Mouse (Mus musculus) cerebellum, adult 11-12 months (tissue): ENCODE data around the gene Prx.
"Not testable (repeated sequence)": the region's sequence is repeated elsewhere in the genome, so short reads cannot be mapped to it uniquely, and the experiment has no call there.

Experiments used
- DNase-seq: peaks from one replicate; pipeline ENCODE4 v3.0.0; 2022

The Prx gene

DNA sequence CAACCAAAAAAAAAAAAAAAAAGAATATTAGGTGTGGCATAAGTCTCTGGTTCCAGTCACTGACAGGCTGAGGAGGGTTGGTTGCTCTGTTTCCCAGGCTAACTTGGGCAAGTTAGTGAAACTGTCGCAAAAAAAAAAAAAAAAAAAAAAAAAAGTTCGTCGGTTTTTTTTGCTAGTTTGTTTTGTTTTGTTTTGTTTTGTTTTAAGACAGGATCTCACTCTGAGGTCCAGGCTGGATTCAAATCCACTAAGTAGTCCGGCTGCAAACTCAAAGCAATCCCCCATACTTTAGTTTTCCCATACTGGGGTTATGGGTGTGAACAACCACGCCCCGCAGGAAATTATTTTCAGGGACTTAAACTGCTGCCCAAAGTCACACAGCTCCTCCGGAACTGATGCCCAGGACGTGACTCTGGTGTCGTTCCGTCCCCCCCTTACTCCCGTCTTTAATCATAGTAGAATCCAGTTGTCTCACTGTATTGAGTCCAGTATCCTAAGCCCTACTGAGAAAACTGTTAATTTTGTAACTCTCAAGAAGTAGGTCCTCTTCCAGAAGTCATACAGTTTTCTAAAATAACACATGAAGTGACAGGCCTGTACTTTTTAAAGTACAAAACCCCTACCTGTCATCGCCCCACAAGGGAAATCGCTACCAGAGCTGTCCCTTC is 12.9 kb upstream of the Prx start:
- DNase-seq, result peak; percentile 64

DNA sequence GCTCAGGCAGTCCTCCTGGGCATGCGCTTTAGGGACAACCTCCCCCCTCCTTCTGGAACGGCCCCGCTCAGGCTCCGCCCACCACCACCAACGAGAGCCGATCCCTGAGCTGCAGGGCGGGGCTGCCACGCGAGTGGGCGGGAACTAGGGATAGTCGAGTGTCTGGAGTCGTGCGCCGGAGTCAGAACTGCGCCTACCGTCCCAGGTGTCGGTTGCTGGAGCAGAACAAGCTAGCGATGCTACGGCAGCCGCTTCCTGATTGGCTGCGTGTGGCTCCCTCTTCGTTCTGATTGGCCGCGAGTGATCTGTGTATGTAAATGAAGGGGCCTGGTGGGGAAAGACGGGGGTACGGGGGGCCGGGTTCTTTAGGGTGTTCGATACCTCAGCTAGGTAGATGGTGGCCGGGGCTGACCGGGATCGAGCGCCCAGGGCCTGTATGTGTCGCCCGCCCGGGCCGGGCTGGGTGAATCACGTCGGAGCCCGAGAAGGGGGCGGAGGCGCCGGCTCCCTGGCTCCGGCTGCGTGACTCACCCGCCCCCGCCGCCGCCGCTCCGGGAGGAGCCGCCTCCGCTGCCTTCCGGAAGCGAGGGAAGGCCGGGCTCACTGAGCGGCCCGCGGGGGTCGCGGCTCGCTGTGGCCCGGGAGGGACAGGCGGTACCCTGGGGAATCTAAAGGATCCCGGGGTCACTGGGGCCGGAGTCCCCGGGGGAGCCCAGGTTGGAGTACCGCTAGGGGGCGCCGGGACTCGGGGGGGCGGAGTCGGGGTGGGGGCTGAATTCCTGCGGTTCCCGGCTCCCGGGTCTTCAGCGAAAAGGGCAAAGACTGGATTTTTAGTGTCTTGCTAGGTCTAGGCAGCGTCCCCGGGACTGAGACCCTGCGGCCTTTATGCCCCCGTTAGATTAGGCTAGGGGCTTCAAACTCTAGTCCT is 12.1 kb upstream of the Prx start, which contains the start of gene Sertad1:
TSS of gene Sertad1 (plus strand) at position 141 of the 928 bp plus-strand sequence.
- peak; percentile 100 for DNase-seq

DNA sequence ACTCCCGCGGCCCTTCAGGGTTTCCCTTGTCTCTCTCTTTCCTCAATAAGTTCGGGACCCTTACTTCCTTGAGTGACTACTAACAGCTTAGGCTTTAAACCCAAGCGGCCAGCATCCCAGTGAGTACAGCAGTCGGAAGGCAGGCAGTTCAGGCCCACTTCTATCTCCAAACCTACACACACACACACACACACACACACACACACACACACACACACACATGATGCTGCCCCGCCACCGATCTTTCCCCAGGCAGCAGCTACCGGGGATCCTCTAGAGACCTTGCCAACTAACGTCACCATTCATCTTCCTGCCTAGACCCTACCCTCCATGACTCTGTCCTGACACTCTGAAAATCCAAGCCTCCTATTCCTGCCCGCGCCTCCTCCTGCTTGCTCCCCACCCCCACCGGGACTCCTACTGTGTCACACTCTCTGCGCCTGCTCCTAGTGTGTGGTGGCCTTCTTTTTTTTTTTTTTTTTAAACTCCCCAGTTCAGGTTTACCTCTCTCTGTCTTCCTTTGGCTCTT is 11.3 kb upstream of the Prx start:
- peak; percentile 78 for DNase-seq

DNA sequence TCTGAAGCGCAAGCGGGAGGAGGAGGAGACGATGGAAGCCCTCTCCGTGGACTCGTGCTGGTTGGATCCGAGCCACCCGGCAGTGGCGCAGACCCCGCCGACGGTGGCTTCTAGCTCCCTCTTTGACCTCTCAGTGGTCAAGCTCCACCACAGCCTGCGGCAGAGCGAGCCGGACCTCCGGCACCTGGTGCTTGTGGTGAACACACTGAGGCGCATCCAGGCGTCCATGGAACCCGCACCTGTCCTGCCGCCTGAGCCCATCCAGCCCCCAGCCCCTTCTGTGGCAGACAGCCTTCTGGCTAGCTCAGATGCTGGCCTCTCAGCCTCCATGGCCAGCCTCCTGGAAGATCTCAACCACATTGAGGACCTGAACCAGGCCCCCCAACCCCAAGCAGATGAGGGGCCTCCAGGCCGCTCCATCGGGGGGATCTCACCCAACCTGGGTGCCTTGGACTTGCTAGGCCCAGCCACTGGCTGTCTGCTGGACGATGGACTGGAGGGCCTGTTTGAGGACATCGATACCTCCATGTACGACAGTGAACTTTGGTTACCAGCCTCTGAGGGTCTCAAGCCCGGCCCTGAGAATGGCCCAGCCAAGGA is 9.8 kb upstream of the Prx start:
- DNase-seq, result peak; percentile 72

DNA sequence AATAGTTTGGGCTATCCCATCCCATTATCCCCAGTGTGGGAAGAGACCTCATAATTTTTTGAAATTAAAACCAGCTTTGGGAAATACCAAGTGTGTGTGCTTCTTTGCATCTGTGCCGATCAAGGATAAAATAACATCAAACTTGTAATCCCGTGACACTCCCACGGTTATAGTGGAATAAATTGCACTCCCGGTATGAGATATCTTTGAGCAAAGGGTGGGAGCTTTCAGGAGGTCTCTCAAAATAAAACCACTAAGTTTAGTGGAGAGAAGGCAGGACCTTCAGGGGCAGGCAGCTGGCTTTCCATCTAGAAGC is 8.9 kb upstream of the Prx start:
- DNase-seq, result no peak

DNA sequence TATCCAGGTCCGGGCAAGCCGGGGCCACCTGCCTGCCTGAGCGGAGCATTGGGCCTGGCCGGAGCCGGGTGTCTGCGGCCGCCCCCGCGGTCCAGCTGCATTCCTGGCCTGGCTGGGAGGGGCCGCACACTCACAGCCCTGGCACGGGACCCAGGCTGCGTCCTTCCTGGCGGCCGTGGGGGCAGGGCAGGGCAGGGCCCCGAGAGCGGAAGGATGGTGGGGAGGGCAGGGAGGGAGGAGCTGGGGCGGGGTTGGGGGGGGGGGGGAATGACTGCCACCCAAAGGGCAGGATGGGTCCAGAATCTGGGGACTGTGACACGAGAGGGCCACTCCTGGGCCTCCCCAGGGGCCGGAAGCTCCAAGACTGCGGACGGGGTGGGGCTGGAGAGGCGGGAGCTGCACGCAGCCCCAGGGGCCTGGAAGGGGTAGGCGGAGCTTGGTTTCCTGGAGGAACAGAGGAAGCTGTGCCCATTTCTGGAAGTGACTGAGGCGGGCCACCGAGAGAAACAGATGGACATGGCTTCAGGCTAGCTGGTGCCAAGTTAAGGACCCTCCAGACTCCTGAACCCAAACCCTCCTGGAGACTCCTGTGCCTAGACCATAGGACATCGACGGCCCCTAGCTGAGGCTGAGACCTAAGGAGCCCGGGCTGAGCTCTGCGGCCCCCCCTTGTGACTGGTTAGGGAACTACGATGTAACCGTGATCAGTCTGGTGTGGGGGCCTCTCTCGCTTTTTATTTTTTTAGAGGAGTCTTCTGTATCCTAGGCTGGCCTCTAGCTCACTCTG is 8.4 kb upstream of the Prx start:
- DNase-seq, result peak; percentile 93

DNA sequence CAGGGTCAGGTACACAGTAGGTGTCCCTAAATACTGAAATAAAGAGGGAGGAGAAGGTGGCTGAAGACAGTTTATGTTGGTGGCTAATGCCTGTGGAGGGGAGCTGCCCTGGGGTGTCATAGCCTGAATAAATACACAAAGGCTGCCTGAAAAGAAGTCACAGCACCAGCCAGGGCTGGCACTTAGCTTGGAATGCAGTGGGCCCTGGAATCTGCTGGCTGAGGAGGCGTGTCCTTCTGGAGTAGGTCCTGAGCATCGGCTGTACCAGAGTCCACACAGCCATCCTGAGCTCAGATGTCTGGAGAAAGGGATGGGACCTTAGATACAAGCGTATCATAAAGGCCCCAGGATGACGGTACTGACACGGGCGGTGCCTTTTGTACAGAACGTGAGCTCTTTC is 7.3 kb upstream of the Prx start:
- peak; percentile 51 for DNase-seq

DNA sequence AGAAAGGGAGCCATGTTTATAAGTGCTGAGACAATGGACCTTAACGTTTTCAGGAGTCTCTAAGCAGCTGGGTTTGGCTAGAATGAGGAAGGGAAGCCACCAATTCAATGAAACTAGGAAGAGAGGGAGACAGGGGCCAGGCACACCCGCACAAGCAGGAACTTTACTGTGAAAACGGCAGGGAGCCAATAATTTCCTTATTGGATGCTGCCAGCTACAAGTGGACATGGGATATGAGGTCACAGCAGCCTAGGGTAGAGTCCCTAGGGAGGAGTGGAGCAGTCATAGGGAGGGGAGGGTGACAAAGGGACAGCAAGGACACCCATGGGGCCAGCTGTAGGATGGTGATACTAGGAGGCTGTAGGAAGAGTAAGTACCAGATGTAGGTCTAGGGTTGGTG is 6.1 kb upstream of the Prx start:
- DNase-seq, result no peak

DNA sequence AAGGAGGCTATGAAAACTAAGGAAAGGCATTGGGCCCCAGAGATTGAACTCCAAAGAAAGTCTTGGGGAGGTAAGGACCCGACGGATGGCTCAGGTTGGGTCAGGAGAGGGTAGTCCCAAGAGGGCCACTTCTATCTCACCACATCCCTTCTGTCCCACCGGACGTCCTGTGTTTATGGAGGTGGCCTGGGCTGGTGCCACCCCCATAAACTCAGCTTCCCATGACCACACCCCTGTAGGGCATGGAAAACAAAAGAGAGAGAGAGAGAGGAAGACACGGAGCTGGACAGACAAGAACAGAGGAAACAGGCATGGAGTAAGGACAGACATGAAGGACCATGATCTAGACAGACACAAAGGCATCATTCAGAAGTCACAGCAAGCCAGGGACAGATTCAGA is 5.7 kb upstream of the Prx start:
- DNase-seq, result no peak

DNA sequence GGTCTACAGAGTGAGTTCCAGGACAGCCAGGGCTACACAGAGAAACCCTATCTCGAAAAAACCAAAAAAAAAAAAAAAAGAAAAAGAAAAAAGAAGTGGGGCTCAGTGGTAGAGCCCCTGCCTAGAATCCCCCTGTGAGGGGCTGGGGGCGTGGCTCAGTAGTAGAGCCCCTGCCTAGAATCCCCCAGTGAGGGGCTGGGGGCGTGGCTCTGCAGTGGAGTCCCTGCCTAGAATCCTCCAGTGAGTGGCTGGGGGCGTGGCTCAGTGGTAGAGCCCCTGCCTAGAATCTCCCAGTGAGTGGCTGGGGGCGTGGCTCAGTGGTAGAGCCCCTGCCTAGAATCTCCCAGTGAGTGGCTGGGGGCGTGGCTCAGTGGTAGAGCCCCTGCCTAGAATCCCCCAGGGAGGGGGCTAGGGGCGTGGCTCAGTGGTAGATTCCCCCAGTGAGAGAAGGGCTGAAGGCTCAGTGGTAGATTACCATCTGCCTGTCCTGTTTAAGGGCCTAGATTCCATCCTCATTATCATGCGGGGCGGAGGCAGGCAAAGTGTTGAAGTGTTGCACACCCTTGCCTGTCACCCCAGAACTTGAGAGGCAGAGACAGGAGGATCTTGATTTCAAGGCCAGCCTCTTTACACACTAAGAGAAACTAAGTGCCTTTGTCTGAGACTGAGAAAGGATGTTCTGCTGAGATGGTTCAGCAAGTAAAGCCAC is 4.3 kb upstream of the Prx start:
- DNase-seq, result not testable (repeated sequence)

DNA sequence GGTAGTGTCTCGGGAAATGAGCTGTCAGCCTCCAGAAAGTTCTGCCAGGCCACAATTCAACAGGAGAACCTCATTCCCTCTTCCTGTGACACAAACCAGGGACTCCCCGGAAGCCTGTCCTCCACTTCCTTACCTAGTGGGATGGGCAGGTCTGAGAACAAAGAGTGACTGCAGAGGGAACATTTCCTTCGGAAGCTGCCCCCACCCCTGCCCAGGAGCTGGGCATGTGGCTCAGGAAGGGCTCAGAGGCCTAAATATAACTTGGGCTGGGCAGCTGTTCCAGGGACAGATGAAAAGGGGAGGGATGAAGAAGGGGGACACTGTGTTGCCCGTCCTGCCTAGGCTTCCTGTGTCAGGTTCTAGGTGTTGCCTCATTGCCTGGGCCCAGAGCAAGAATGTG is 2.5 kb downstream of the Prx start:
- DNase-seq, result no peak

DNA sequence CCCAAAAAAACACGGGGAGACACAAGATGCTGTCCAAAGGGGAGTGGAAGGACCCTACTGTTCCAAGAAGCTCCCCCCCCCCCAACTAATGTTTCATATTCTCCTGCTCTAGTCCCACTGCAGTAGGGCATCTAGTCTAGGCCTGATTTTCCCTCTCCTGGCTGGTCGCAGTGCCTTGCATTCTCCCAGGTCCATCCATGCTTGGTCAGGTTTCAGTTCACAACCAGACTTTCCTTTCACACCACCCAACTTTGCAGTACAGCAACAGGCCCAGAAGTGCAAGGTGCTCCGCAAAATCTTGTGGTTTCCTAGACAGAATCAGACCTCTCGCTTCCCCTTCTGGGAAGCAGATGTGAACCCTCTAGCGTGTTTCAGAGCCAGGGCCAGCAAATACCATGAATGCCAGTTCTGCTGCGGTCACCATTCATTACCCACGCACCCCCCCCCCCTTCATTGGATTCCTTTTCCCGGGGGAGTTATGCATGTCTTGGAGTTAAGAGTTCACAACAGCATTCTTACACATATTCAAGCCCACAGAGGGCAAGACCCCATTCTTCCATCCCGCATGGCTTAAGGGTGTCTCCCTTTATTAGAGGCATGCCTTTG is 7.7 kb downstream of the Prx start:
- no peak for DNase-seq

DNA sequence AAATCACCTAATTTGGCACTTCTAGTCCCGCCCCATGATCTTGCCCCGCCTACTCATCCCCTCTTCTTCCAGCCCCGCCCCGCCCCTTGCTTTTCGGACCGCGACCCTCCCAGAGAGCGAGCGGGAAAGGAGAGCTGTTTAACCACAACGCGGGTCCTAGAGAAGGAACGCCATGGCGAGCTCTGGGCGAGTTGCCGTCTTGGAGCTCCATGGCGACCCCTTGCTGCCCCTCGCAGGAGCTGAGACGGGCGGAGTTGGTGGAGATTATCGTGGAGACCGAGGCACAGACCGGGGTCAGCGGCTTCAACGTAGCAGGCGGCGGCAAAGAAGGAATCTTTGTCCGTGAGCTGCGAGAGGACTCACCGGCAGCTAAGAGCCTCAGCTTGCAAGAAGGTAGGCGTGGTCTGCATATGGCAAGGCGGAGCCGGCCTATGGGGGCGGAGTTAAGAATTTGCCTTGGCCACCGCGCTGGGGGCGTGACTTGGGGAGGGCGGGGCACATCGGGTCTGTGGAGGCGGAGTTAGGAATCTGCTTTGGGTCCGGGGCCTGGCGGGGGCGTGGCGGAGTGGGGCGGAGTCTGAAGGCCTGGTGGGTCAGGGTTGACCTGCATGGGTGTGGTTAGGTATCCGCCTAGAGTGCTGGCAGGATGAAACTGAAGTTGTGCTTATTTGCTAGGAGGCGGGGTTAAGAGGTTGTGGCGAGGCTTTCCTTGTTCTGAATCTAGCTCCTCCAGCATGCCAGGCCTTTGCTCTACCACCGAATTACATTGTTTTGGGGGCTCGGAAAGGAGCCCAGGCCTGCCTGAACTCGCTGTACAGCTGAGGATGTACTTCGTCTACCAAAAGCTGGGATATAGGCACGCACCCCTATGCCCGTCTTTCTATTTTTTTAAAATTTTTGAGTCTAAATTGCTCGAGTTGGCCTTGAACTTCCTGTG is 8.9 kb downstream of the Prx start:
- peak; percentile 92 for DNase-seq

DNA sequence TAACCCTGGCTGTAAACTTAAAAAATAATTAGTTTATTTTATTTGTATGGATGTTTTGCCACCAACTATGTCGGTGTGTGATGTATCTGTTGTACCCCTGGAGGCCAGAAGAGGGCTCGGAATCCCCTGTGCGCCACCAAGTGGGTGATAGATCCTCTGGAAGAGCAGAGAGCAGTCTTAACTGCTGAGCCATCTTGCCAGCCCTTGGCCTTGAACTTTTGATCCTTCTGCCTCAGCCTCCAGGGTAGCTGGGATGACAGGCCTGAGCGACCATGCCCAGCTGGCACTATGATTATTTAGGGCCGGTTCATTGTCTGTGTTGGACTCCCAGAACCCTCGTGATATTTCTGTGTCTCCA is 9.5 kb downstream of the Prx start:
- DNase-seq, result peak; percentile 63

DNA sequence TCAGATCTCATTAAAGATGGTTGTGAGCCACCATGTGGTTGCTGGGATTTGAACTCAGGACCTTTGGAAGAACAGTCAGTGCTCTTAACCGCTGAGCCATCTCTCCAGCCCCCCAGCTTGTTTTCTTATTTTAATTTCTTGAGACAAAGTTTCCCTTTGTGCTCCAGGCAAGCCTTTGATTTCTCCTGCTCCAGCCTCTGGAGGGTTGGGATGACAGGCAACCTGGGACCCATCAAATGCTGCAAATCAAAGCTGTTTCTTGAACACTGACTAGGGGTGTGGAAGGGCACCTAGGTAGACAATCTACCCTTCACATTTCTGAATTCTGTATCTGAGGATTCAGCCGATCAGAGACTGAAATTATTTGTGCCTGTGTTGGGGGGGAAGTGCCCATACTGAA is 11.7 kb downstream of the Prx start:
- no peak for DNase-seq

DNA sequence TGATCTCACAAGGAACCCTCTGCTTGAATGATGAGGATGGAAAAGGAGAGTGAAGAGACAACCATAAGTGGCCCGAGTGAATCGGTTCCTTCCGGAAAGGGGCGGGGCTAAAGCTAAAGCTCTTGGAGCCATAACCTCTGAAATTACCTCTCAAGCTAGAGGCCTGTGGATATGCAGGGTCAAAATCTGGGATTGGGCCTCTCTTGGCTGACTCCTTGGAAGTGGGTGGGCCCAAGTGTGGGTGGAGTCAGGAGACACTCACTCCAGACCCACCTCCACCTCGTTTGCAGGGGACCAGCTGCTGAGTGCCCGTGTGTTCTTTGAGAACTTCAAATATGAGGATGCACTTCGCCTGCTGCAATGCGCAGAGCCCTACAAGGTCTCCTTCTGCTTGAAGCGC is 15.8 kb downstream of the Prx start:
- no peak for DNase-seq

DNA sequence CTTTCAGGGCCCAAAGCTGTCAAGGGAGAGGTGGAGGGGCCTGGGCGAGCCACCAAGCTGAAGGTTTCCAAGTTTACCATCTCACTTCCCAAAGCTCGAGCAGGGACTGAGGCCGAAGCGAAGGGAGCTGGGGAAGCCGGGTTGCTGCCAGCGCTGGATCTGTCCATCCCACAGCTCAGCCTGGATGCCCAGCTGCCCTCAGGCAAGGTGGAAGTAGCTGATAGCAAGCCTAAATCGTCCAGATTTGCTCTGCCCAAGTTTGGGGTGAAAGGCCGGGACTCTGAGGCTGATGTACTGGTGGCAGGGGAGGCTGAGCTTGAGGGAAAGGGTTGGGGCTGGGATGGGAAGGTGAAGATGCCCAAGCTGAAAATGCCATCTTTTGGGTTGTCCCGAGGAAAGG is 19.2 kb downstream of the Prx start:
- no peak for DNase-seq

DNA sequence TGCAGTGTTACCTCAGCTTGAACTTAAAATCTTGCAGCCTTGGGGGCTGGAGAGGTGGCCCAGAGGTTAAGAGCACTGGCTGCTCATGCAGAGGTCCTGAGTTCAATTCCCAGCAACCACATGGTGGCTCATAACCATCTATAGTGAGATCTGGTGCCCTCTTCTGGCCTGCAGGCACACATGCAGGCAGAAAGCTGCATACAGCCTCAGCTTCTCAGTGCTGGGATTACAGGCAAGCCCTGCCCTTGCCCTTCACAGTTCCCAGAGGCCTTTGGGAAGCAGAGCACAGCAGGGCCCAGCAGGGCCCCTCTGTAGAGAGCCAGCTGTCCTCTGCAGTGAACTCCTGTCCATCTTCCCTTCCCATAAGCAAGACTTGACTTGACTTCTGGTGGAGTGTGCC is 21.0 kb downstream of the Prx start:
- no peak for DNase-seq

DNA sequence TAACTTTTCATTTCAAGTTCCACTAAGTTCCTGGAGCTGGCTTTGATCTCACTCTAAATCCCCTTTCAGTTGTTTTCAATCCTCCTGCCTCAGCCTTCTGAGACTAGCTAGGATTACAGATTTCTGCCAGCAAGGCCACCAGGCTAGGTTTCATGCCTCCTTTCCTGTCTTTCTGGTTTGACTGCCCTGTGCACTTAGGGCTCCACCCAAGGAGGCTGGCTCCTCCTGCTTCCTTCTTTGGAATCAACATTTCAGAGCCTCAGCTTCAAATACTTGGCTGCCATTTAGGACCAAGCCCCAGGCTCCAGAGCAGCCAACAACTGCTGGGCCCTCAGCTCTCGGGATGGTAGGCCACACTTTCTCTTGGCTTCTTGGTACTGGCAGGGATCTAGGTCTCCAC is 21.5 kb downstream of the Prx start:
- no peak for DNase-seq

DNA sequence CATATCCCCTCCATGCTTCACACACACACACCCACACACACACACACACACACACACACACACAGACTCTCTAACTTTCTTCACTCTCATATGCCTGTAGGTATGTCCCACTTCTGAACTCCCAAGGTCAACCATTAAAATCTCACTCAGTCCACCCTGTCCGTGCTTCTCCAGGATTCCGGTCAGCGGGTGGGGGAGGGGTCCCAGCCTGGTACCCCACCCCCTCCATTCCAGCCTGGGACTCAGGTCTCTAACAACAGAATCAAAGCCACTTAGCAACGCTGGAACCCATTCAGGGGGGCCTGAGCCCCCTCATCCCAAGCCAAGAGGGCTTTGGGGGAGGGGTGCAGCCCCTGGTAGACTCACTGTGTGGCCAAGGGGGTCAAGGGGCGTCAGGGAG is 23.8 kb downstream of the Prx start, which contains the start of gene Hipk4:
TSS of gene Hipk4 (plus strand) at position 301 of the 400 bp plus-strand sequence.
- no peak for DNase-seq

DNA sequence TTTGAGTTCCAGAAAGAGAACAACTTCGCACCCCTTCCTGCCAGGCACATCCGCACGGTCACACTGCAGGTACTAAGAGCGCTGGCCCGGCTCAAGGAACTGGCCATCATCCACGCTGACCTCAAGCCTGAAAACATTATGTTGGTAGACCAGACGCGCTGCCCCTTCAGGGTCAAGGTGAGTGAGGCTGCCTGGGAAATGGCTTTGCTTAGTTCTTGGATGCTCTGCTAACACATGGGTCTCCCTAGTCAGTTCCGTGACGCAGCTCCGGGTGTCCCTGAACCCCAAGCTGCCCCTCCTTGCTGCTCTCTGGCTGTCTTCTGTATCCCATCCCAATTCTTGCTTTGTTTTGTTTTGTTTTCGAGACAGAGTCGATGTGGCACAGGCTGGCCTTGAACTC is 24.7 kb downstream of the Prx start:
- DNase-seq, result no peak
